Mouse (Mus musculus) neutrophil, adult 83 days (primary cell): Measurements from ENCODE around the gene Atp6v1g3. TPM values are rescaled to one million over a fixed set of nuclear protein-coding genes. Genes with fewer than 3 reads are reported as not detected.

Experiments used
- total RNA-seq, 2 experiments: library from RNA; stranded (reverse); gene quantifications; one replicate each; pipeline ENCODE4 v1.2.4; 2023

Gene Atp6v1g3
- total RNA-seq, result not detected

DNA sequence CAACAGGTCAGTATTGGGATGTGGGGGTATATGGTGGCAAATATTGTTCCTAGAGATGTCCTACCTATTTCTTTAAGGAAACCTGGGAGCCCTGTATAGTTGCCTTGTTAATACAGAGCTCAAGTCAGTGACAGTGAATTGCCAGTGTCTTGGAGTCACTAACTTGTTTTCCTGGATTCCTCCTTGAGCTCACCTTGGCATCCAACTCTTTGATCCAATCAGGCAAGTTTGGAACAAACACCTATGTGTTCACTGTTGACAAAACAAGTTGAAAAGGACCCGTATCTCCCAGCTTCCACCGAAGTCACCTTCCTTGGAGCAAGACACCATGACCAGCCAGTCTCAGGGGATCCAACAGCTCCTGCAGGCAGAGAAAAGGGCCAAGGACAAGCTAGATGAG lies at the start of gene Atp6v1g3:
Atp6v1g3 (plus strand) TSS at position 301 of the 400 bp plus-strand sequence.

Other genes starting within 250 kb of the Atp6v1g3 start
- gene Ptprc, start 98.0 kb upstream of the Atp6v1g3 start, total RNA-seq, result 100 to 1,000 TPM; 688 to 791 TPM